In genomic region chr8:109014746-109015145, GRCm38 (mm10) we compare ENCODE assay signal across 9 mouse cellular contexts.
A peak's percentile ranks its signal among the peaks of the same experiment; 100 is the strongest.
DNase-seq lines count a peak whose midpoint lies in the region; ATAC-seq and TF ChIP-seq lines count a peak whose summit lies in the region.
"Had no signal": no experiment of that assay in that cellular context is flagged by ENCODE, and none has a peak within 500 bp of the region (broad histone marks: within the 10 kb centered on the region; RNA-seq: fewer than 3 reads in every experiment).

No protein-coding gene starts in this region.

- no peak overlapping the region for H3K4me3 ChIP-seq in neural tube, embryonic 15.5 days (replicated peaks)
- H3K4me3 ChIP-seq in bone marrow macrophage, adult 2 months (ENCODE audit: insufficient read depth, low read length): no peak overlapping the region
- H3K4me3 ChIP-seq in limb, embryonic 10.5 days: no peak overlapping the region
- H3K4me3 ChIP-seq: hindbrain, embryonic 15.5 days had no signal

- WGBS in neural tube, embryonic 15.5 days: 64% methylated on average over 7 of the region's 7 CpGs
- WGBS in limb, embryonic 10.5 days: 69% methylated on average over 7 of the region's 7 CpGs

- TF ChIP-seq CTCF in bone marrow macrophage, adult 2 months (IDR thresholded peaks at IDR 0.05; ENCODE audit: low read depth, low read length): peak; percentile 63

- H3K36me3 ChIP-seq in neural tube, embryonic 15.5 days: no peaks in the 10 kb centered on the region
- H3K36me3 ChIP-seq in limb, embryonic 10.5 days: no peaks in the 10 kb centered on the region
- H3K36me3 ChIP-seq: hindbrain, embryonic 15.5 days had no signal

- no peak overlapping the region for H3K4me2 ChIP-seq in neural tube, embryonic 15.5 days
- H3K4me2 ChIP-seq: hindbrain, embryonic 15.5 days had no signal

- peak; percentile 32 for DNase-seq in gastrocnemius, adult 18-20 months (ENCODE audit: low spot score)
- DNase-seq in gastrocnemius, postnatal 36 days: no peak
- peak; percentile 57 for DNase-seq in neural tube, embryonic 10.5 days (ENCODE audit: extremely low spot score, low spot score)
- DNase-seq in limb, embryonic 10.5 days (ENCODE audit: low spot score): peak; percentile 77
- DNase-seq in retina, embryonic 14.5 days (ENCODE audit: low spot score): peak; percentile 64
- DNase-seq in right cerebral cortex, adult 2 months (ENCODE audit: low spot score in 2 of 2): no peak

- peaks cover 5% of the 10 kb centered on the region for H3K4me1 ChIP-seq in neural tube, embryonic 15.5 days
- H3K4me1 ChIP-seq in bone marrow macrophage, adult 2 months (ENCODE audit: control insufficient read depth, insufficient read depth, low read length): no peaks in the 10 kb centered on the region
- peaks cover 31% of the 10 kb centered on the region for H3K4me1 ChIP-seq in limb, embryonic 10.5 days

- TF ChIP-seq POLR2A in bone marrow macrophage, adult 2 months (IDR thresholded peaks at IDR 0.05; ENCODE audit: borderline replicate concordance, low read depth, low read length): no peak

- H3K27me3 ChIP-seq in neural tube, embryonic 15.5 days (replicated peaks): no peaks in the 10 kb centered on the region
- H3K27me3 ChIP-seq in limb, embryonic 10.5 days (ENCODE audit: low read depth, poor library complexity, severe bottlenecking): no peaks in the 10 kb centered on the region
- H3K27me3 ChIP-seq: hindbrain, embryonic 15.5 days had no signal

- no peak overlapping the region for H3K9ac ChIP-seq in neural tube, embryonic 15.5 days (replicated peaks)
- H3K9ac ChIP-seq: hindbrain, embryonic 15.5 days had no signal

- no peak overlapping the region for H3K27ac ChIP-seq in neural tube, embryonic 15.5 days (replicated peaks)
- H3K27ac ChIP-seq in bone marrow macrophage, adult 2 months (ENCODE audit: insufficient read depth, low read depth, low read length): no peak overlapping the region
- 0 out of 2 replicates have a peak overlapping the region, but pooled peaks have one; percentile 27 for H3K27ac ChIP-seq in limb, embryonic 10.5 days
- H3K27ac ChIP-seq: hindbrain, embryonic 15.5 days had no signal

- no peaks in the 10 kb centered on the region for H3K9me3 ChIP-seq in neural tube, embryonic 15.5 days (replicated peaks)
- H3K9me3 ChIP-seq in limb, embryonic 10.5 days (replicated peaks): no peaks in the 10 kb centered on the region
- H3K9me3 ChIP-seq: hindbrain, embryonic 15.5 days had no signal

- ATAC-seq in neural tube, embryonic 15.5 days (ENCODE audit: low FRiP score): no peak

- intact Hi-C loops in gastrocnemius, postnatal 36 days (cut with DNase I): no loop called here

Comparison
In these comparisons a context has a peak if more than half of its experiments do, and no peak if none do; other contexts are left out.
1. DNase-seq: peak in gastrocnemius, adult 18-20 months (single experiment), neural tube, embryonic 10.5 days (single experiment), limb, embryonic 10.5 days (single experiment) and retina, embryonic 14.5 days (single experiment); none in gastrocnemius, postnatal 36 days (0 of 2) and right cerebral cortex, adult 2 months (0 of 2).